Mouse (Mus musculus) erythroblast, embryonic 14.5 days (primary cell): Measurements from ENCODE around the gene Naa16.

Source experiments
- GATA1 ChIP-seq: IDR thresholded peaks from 2 replicates; pipeline ENCODE4 v1.6.1; 2012; ENCODE audit warnings: low read length, inconsistent platforms, mixed read lengths
- TAL1 ChIP-seq: IDR thresholded peaks from 3 replicates; pipeline ENCODE4 v1.6.1; 2012; ENCODE audit warnings: low read length, inconsistent platforms, mixed read lengths

GRCm38 (mm10) chr14:79289909-79290308 is 100.7 kb downstream of the Naa16 start:
- no peak for TF ChIP-seq TAL1
- no peak for TF ChIP-seq GATA1
